Mouse (Mus musculus) kidney, postnatal 0 days (tissue): Measurements from ENCODE around the gene Car3. TPM values are rescaled to one million over a fixed set of nuclear protein-coding genes. Genes with fewer than 3 reads are reported as not detected.

ENCODE experiments used
- ATAC-seq: fragments of 200-750 bp; cut with Nextera tagmentation; replicated peaks from 2 replicates; pipeline ENCODE4 v1.8.0; 2017; ENCODE audit warnings: low read depth, moderate number of reproducible peaks, moderate TSS enrichment, moderate library complexity; ENCODE audit not compliant: low FRiP score
- DNase-seq: peaks from one replicate; pipeline ENCODE4 v3.0.0-alpha.2; 2016; ENCODE audit warnings: low spot score
- H3K27ac ChIP-seq: fragments of 300-500 bp; sonication (generic); 2 replicates; pipeline ENCODE4 v1.5.1; 2014; ENCODE audit warnings: mild to moderate bottlenecking
- H3K27me3 ChIP-seq: fragments of 300-500 bp; sonication (generic); 2 replicates; pipeline ENCODE4 v1.6.1; 2014; ENCODE audit warnings: low read length, mixed read lengths; ENCODE audit not compliant: insufficient read depth
- H3K36me3 ChIP-seq: fragments of 300-500 bp; sonication (generic); 2 replicates; pipeline ENCODE4 v1.6.1; 2014; ENCODE audit warnings: low read length, mixed read lengths; ENCODE audit not compliant: insufficient read depth
- H3K4me1 ChIP-seq: fragments of 300-500 bp; sonication (generic); replicated peaks from 2 replicates; pipeline ENCODE4 v1.6.1; 2014; ENCODE audit warnings: antibody characterized with exemption, low read length, mixed read lengths; ENCODE audit not compliant: insufficient read depth
- H3K4me2 ChIP-seq: fragments of 300-500 bp; sonication (generic); 2 replicates; pipeline ENCODE4 v1.6.1; 2014; ENCODE audit warnings: mild to moderate bottlenecking, low read length, moderate library complexity, mixed read lengths
- H3K4me3 ChIP-seq: fragments of 300-500 bp; sonication (generic); replicated peaks from 2 replicates; pipeline ENCODE4 v1.5.1; 2014; ENCODE audit warnings: low read depth, low read length
- H3K9ac ChIP-seq: fragments of 300-500 bp; sonication (generic); 2 replicates; pipeline ENCODE4 v1.6.1; 2014; ENCODE audit warnings: low read depth, low read length
- H3K9me3 ChIP-seq: fragments of 300-500 bp; sonication (generic); replicated peaks from 2 replicates; pipeline ENCODE4 v1.6.1; 2016; ENCODE audit warnings: low read length, inconsistent platforms, mixed read lengths
- CTCF ChIP-seq: IDR thresholded peaks from 2 replicates; pipeline ENCODE4 v1.5.1; 2016; ENCODE audit warnings: antibody characterized with exemption, low read depth, mild to moderate bottlenecking, moderate library complexity
- WGBS: fragments of 180-500 bp; shearing (Covaris S2); extraction: QIAGEN DNeasy Blood & Tissue Kit; methylation state at CpG from one replicate; pipeline ENCODE4 v1.1.7; 2014; 5-methylcytosine and 5-hydroxymethylcytosine counted together
- polyA plus RNA-seq: library from polyadenylated mRNA; unstranded; fragments of >200 nt; fragmentation: Nextera tagmentation; extraction: Ambion mirVana; gene quantifications from 2 replicates; pipeline ENCODE4 v1.2.1, GENCODE M21; 2015

Gene Car3
- polyA plus RNA-seq, 1 experiment from 2014 or later: 8.2 TPM

DNA sequence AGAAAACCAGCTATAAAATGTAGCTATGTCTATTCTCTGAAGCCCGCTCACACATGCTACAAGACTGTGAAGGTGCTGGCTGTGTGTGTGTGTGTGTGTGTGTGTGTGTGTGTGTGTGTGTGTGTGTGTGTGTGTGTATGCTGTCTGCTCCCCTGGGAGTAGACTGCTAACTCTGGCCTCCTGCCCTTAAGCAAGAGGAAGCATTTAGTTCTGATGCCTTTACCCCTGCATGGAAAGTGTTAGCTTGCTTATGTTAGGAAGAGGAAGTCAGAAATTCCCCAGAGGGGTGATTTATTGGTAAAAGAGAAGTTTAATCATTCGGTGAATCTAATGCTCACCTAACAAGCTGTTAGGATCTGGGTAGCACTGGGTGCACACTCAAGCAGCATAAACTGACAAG is 17.0 kb downstream of the Car3 start:
- Histone ChIP-seq H3K27ac (no peak overlapping the region), H3K4me3 (no peak overlapping the region), H3K9me3 (no peaks in the 10 kb centered on the region), H3K4me2 (no peak overlapping the region), H3K9ac (no peak overlapping the region), H3K4me1 (no peaks in the 10 kb centered on the region), H3K27me3 (no peaks in the 10 kb centered on the region), H3K36me3 (no peaks in the 10 kb centered on the region)
- no peak for DNase-seq
- no peak for ATAC-seq
- no peak for TF ChIP-seq CTCF
- 53% methylated on average over 2 of the region's 2 CpGs for WGBS

DNA sequence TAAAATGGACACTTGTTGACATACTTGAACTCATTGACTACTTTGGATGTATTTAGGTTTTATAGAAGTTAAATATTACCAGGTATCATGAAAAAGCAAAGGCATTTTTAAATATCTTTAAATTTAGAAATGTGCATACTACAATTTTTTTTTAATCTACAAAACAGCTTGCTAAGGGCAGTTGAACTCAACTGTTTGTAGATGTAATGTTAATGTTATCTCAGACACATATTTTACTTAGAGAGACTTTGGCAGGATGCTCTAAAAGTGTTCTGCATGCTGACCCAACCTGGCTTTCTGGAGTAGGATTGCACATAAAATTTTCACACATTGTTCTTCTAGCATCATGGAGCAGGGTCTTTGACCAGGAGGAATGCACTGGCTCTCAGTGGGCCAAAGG is 18.7 kb downstream of the Car3 start:
- DNase-seq: no peak
- H3K36me3 ChIP-seq: no peaks in the 10 kb centered on the region

DNA sequence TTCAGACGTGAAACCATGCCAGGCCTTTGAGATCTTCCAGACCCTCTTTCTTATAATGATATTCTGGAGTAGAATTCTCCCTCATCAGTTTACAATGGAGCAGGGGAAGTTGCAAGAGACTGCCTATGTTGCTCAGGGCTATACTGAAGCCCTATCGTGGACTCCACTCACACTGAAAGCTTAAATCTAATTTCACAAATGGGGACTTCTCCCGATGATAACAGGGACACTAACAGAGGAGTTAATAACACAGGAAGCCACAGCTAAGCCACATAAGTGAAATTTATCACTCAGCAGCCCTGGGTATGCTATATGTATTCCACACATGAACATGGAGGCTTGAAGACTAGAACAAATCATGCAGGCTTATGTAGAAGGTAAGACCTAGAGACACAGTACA is 19.4 kb downstream of the Car3 start:
- DNase-seq (no peak), ATAC-seq (no peak)
- no peak for TF ChIP-seq CTCF
- Histone ChIP-seq H3K9ac (no peak overlapping the region), H3K4me2 (no peak overlapping the region), H3K36me3 (no peaks in the 10 kb centered on the region), H3K9me3 (no peaks in the 10 kb centered on the region), H3K27me3 (no peaks in the 10 kb centered on the region), H3K4me3 (no peak overlapping the region), H3K27ac (no peak overlapping the region), H3K4me1 (no peaks in the 10 kb centered on the region)
- 78% methylated on average over 3 of the region's 3 CpGs for WGBS

More for the DNA sequence above, 18.7 kb downstream of the Car3 start:
- Histone ChIP-seq H3K27me3 (no peaks in the 10 kb centered on the region), H3K4me3 (no peak overlapping the region), H3K9me3 (no peaks in the 10 kb centered on the region), H3K9ac (no peak overlapping the region), H3K27ac (no peak overlapping the region), H3K4me1 (no peaks in the 10 kb centered on the region), H3K4me2 (no peak overlapping the region)
- no peak for TF ChIP-seq CTCF
- no peak for ATAC-seq

DNA sequence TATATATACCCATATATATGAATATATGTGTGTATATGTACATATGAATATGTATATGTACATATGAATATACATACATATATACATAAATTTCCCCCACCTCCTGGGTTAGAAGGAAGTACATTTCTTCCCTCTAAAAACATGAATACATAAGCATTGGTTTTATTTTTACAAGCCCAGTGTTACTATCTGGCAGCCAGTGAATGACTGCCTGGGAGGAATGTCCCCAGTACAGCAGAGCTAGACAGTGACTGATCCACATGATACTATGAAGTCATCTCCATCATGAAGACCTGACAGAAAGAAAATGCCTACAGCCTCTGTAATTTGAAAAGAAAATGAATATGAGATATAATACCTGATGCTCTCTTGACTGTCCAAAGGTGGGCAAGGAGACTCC is 21.5 kb downstream of the Car3 start:
- no peak for TF ChIP-seq CTCF
- H3K4me2 ChIP-seq: no peak overlapping the region
- H3K4me3 ChIP-seq: no peak overlapping the region
- no peak for DNase-seq
- H3K27me3 ChIP-seq: no peaks in the 10 kb centered on the region
- H3K36me3 ChIP-seq: no peaks in the 10 kb centered on the region
- no peaks in the 10 kb centered on the region for H3K9me3 ChIP-seq
- H3K9ac ChIP-seq: no peak overlapping the region
- no peaks in the 10 kb centered on the region for H3K4me1 ChIP-seq
- no peak for ATAC-seq
- no peak overlapping the region for H3K27ac ChIP-seq

DNA sequence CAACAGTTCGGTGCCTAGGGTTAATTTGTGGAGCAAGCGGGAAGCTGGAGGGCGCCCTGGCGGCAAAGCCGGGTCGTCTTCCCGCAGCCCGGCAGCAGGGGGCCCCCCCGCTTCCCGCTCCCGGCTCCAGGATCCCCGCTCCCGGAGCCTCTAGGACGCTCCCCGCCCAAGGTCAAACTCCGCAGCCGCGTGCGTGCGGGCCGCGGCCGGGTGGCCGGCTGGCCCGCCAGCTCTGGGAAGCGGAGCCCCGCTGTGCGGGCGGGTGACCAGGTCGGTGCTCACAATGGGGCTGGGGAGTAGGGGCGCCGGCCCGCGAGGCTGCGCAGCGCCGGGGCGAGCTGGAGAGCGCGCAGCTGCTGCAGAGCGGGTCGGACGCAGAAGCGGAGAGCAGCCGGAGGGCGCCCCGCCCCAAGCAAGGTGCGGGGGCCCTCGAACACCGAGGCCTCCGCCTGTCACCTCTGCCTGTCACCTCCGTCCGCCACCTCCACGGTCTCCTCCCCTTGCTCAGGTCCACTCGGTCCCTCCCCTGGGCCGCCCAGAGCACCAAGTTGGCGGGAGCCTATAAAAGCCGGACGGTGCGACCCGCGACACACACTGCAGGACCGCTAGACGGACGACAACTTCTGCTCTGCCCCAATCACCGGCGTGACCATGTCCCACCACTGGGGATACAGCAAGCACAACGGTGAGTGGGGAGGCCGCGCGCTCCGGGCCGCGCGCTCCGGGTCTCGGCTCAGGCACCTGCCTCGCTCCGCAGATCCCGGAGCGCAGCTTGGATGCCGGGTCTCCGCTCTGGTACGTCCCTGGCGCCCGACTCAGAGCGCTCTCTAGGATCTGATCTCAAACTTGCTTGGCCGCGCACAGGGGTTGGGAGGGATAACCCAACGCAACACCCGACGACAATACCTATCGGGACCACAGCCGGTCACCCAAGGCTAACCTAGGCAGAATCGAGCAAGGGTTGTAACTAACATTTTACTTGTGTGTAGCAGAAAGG is 23.1 kb downstream of the Car3 start, which contains the start of gene Car2:
TSS of gene Car2 (plus strand) at position 172 of the 997 bp plus-strand sequence.
- no peaks in the 10 kb centered on the region for H3K4me1 ChIP-seq
- peak; percentile 65 for DNase-seq
- WGBS: under 1% methylated on average over 93 of the region's 95 CpGs
- H3K4me2 ChIP-seq: peak within 1 kb of the TSS; percentile 93
- no peaks in the 10 kb centered on the region for H3K9me3 ChIP-seq
- H3K36me3 ChIP-seq: no peaks in the 10 kb centered on the region
- peak; percentile 86 for ATAC-seq
- H3K27ac ChIP-seq: peak within 1 kb of the TSS; percentile 74
- peak within 1 kb of the TSS; percentile 74 for H3K4me3 ChIP-seq
- peak; percentile 60 for TF ChIP-seq CTCF
- peak within 1 kb of the TSS; percentile 76 for H3K9ac ChIP-seq
- no peaks in the 10 kb centered on the region for H3K27me3 ChIP-seq

DNA sequence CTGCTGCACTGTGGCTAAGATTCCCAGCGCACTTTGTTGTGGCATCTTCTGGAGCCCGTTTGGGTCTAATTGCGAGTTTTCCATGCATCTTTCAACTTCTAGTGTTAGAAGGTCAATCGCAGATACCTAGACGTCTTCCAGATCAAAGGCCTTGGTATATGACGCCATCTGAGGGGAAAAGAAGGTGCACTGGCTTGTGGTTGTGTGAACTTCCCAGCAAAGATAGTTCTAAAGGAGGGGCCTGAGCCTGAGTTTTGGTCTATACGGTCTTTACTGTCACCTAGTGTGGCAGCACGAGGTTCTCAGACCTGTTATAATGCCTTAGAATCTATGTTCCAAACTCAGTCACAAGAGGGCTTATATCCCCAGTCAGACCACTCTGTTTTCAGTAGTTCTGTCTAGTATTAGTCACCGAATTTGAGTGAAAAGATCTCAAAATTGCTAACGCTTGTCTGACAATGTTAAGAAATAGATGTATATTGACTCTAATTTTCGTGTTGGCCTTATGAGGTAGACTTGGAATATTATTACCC is 23.9 kb downstream of the Car3 start:
- no peak for TF ChIP-seq CTCF
- ATAC-seq (no peak), DNase-seq (no peak)
- Histone ChIP-seq H3K27me3 (no peaks in the 10 kb centered on the region), H3K9ac (peak overlapping the region; percentile 76; the same call in 1 of the 2 replicates), H3K36me3 (no peaks in the 10 kb centered on the region), H3K27ac (peak overlapping the region; percentile 74), H3K9me3 (no peaks in the 10 kb centered on the region), H3K4me3 (peak overlapping the region; percentile 74), H3K4me2 (peak overlapping the region; percentile 93), H3K4me1 (no peaks in the 10 kb centered on the region)
- 51% methylated on average over 11 of the region's 11 CpGs for WGBS
